Mouse (Mus musculus) stomach, postnatal 0 days (tissue): ENCODE data around the gene Ube2e3.

Experiments used
- CTCF ChIP-seq: IDR thresholded peaks from 2 replicates; pipeline ENCODE4 v1.5.1; 2016; ENCODE audit warnings: antibody characterized with exemption, low read depth, mild to moderate bottlenecking, moderate library complexity
- EP300 ChIP-seq: optimal IDR thresholded peaks from 2 replicates; pipeline ENCODE3; 2016; ENCODE audit warnings: antibody characterized with exemption

GRCm38 (mm10) chr2:78886446-78886845, 18.5 kb downstream of the Ube2e3 start:
- TF ChIP-seq CTCF (no peak), EP300 (no peak)
